Mouse (Mus musculus) lung, postnatal 0 days (tissue): Measurements from ENCODE around the gene Plppr5.

Source experiments
- CTCF ChIP-seq: IDR thresholded peaks from 2 replicates; pipeline ENCODE4 v1.5.1; 2016; ENCODE audit warnings: antibody characterized with exemption, mild to moderate bottlenecking
- EP300 ChIP-seq: IDR thresholded peaks from 2 replicates; pipeline ENCODE4 v1.6.1; 2016; ENCODE audit warnings: antibody characterized with exemption, mild to moderate bottlenecking, control low read depth

DNA sequence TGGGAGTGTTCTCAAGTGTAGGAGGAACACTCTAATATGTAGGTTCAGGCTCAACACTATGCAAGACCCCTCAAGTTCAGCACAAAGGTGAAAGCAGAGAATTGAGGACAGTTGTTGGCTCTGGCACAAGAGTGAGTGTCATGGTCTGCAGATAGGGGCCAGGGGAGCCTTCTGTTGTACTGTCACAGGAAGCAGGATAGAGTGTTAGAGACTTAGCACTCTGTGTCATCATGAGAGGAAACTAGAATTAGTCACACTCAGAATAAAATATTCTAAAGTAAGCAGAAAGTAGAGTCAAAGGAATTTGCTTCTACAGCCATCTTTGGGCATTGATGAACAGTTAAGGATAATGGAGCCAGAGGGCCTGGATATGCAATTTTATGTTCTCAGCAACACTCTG, 31.7 kb downstream of the Plppr5 start:
- TF ChIP-seq CTCF (no peak), EP300 (no peak)
